Mouse (Mus musculus) hindbrain, embryonic 10.5 days (tissue): ENCODE data around the gene Prpmp5. TPM values are rescaled to one million over a fixed set of nuclear protein-coding genes. Genes with fewer than 3 reads are reported as not detected.
"Not testable (repeated sequence)": the region's sequence is repeated elsewhere in the genome, so short reads cannot be mapped to it uniquely, and the experiment has no call there.

Source experiments
- DNase-seq: peaks from one replicate; pipeline ENCODE4 v3.0.0-alpha.2; 2017; ENCODE audit warnings: low spot score
- H3K27ac ChIP-seq: fragments of 300-500 bp; sonication (generic); 2 replicates; pipeline ENCODE4 v1.5.1; 2016; ENCODE audit warnings: mild to moderate bottlenecking, moderate library complexity
- H3K27me3 ChIP-seq: fragments of 300-500 bp; sonication (generic); 2 replicates; pipeline ENCODE4 v1.6.1; 2016; ENCODE audit warnings: mild to moderate bottlenecking; ENCODE audit not compliant: poor library complexity, insufficient read depth, severe bottlenecking
- H3K36me3 ChIP-seq: fragments of 300-500 bp; sonication (generic); 2 replicates; pipeline ENCODE4 v1.6.1; 2016; ENCODE audit warnings: mild to moderate bottlenecking, moderate library complexity
- H3K4me1 ChIP-seq: fragments of 300-500 bp; sonication (generic); replicated peaks from 2 replicates; pipeline ENCODE4 v1.6.1; 2016; ENCODE audit warnings: mild to moderate bottlenecking
- H3K4me3 ChIP-seq: fragments of 300-500 bp; sonication (generic); 2 replicates; pipeline ENCODE4 v1.5.1; 2016; ENCODE audit warnings: mild to moderate bottlenecking, moderate library complexity
- H3K9me3 ChIP-seq: fragments of 300-500 bp; sonication (generic); 2 replicates; pipeline ENCODE4 v1.6.1; 2016; ENCODE audit warnings: mild to moderate bottlenecking, moderate library complexity
- WGBS: fragments of 180-500 bp; shearing (Covaris S2); methylation state at CpG from one replicate; pipeline ENCODE4 v1.1.7; 2016; 5-methylcytosine and 5-hydroxymethylcytosine counted together
- polyA plus RNA-seq: library from polyadenylated mRNA; unstranded; fragments of >200 nt; fragmentation: Nextera tagmentation; extraction: Ambion mirVana; gene quantifications from 2 replicates; pipeline ENCODE4 v1.2.1, GENCODE M21; 2016

Gene Prpmp5
- polyA plus RNA-seq: not detected in 2 replicates

GRCm38 (mm10) chr6:132314657-132315056 lies at the start of gene Prpmp5:
Gene Prpmp5, minus strand, starts transcription at chr6:132314757.
- H3K9me3 ChIP-seq, H3K4me1 ChIP-seq, DNase-seq, H3K27me3 ChIP-seq, H3K36me3 ChIP-seq, H3K4me3 ChIP-seq, H3K27ac ChIP-seq: not testable (repeated sequence)

- not testable (repeated sequence) for H3K27ac ChIP-seq, H3K4me3 ChIP-seq, DNase-seq, H3K4me1 ChIP-seq, H3K9me3 ChIP-seq, H3K27me3 ChIP-seq, H3K36me3 ChIP-seq
- 87% methylated on average over 1 of the region's 1 CpGs for WGBS
Observed at GRCm38 (mm10) chr6:132364034-132364433, 49.5 kb upstream of the Prpmp5 start, which contains the start of gene Gm8882. Gene Gm8882, minus strand, starts transcription at chr6:132364134.

Other genes with a start within 250 kb of the Prpmp5 start
- gene Prb1, start 104.2 kb downstream of the Prpmp5 start, polyA plus RNA-seq: not detected in 2 replicates
- not detected in 2 replicates for gene Gm8882, start 49.4 kb upstream of the Prpmp5 start, polyA plus RNA-seq